Mouse (Mus musculus) embryo, embryonic 9.5 days (tissue): ENCODE results near the gene Stx19.

Experiments
- DNase-seq: peaks from one replicate; pipeline ENCODE4 v3.0.0-alpha.2; 2017; ENCODE audit errors: extremely low spot score

Stx19 gene

GRCm38 (mm10) chr16:62814491-62814890 lies at the start of gene Stx19:
TSS of gene Stx19 (plus strand) at chr16:62814676.
- DNase-seq: no peak

- DNase-seq: no peak
These were observed 41.0 kb upstream of the Stx19 start for GRCm38 (mm10) chr16:62773462-62773861.

GRCm38 (mm10) chr16:62776034-62776433 lies 38.4 kb upstream of the Stx19 start:
- DNase-seq: no peak

GRCm38 (mm10) chr16:62778282-62778681 lies 36.2 kb upstream of the Stx19 start:
- DNase-seq: no peak

GRCm38 (mm10) chr16:62782229-62782628 lies 32.2 kb upstream of the Stx19 start:
- DNase-seq: no peak

GRCm38 (mm10) chr16:62786621-62787331 lies 27.7 kb upstream of the Stx19 start, which contains the start of gene Nsun3:
TSS of gene Nsun3 (minus strand) at chr16:62786818.
- DNase-seq: peak; percentile 92

GRCm38 (mm10) chr16:62796608-62797007 lies 17.9 kb upstream of the Stx19 start:
- DNase-seq: no peak

- DNase-seq: no peak
These were observed 15.7 kb upstream of the Stx19 start for GRCm38 (mm10) chr16:62798808-62799207.

- no peak for DNase-seq
These were observed 15.1 kb upstream of the Stx19 start for GRCm38 (mm10) chr16:62799426-62799825.

- DNase-seq: no peak
These were observed 14.6 kb upstream of the Stx19 start for GRCm38 (mm10) chr16:62799839-62800238.

GRCm38 (mm10) chr16:62804621-62805020 lies 9.9 kb upstream of the Stx19 start:
- DNase-seq: no peak

GRCm38 (mm10) chr16:62807249-62807979 lies 7.1 kb upstream of the Stx19 start:
- no peak for DNase-seq

- no peak for DNase-seq
These were observed 3.6 kb upstream of the Stx19 start for GRCm38 (mm10) chr16:62810855-62811254.

GRCm38 (mm10) chr16:62813790-62814189 lies 686 bp upstream of the Stx19 start:
- DNase-seq: no peak

GRCm38 (mm10) chr16:62822472-62822871 lies 8.0 kb downstream of the Stx19 start:
- no peak for DNase-seq

- DNase-seq: peak; percentile 23
These were observed 11.9 kb downstream of the Stx19 start for GRCm38 (mm10) chr16:62826156-62827001.

GRCm38 (mm10) chr16:62832027-62832426 lies 17.6 kb downstream of the Stx19 start:
- DNase-seq: no peak

- DNase-seq: peak; percentile 39
These were observed 18.0 kb downstream of the Stx19 start for GRCm38 (mm10) chr16:62832481-62832880.

- no peak for DNase-seq
These were observed 19.7 kb downstream of the Stx19 start for GRCm38 (mm10) chr16:62834016-62834735.

GRCm38 (mm10) chr16:62845341-62845740 lies 30.9 kb downstream of the Stx19 start:
- DNase-seq: no peak

- DNase-seq: peak; percentile 91
These were observed 32.2 kb downstream of the Stx19 start, which contains the start of gene Arl13b for GRCm38 (mm10) chr16:62846498-62847312. TSS of gene Arl13b (minus strand) at chr16:62847040.
